Mouse (Mus musculus) kidney, embryonic 14.5 days (tissue): ENCODE measurements around the gene Nudt9. TPM values are rescaled to one million over a fixed set of nuclear protein-coding genes. Genes with fewer than 3 reads are reported as not detected.

Experiments used
- ATAC-seq: fragments of 200-750 bp; cut with Nextera tagmentation; 2 replicates; pipeline ENCODE4 v1.8.0; 2017; ENCODE audit warnings: moderate number of reproducible peaks, mild to moderate bottlenecking, moderate TSS enrichment, moderate library complexity; ENCODE audit not compliant: low FRiP score, low TSS enrichment
- H3K27ac ChIP-seq: fragments of 300-500 bp; sonication (generic); 2 replicates; pipeline ENCODE4 v1.5.1; 2014; ENCODE audit warnings: low read depth, mild to moderate bottlenecking, low read length, moderate library complexity, mixed read lengths
- H3K27me3 ChIP-seq: fragments of 300-500 bp; sonication (generic); 2 replicates; pipeline ENCODE4 v1.6.1; 2014; ENCODE audit warnings: mild to moderate bottlenecking, low read length; ENCODE audit not compliant: control insufficient read depth, insufficient read depth
- H3K36me3 ChIP-seq: fragments of 300-500 bp; sonication (generic); 2 replicates; pipeline ENCODE4 v1.6.1; 2014; ENCODE audit warnings: low read length, mixed read lengths; ENCODE audit not compliant: control insufficient read depth, insufficient read depth
- H3K4me1 ChIP-seq: fragments of 300-500 bp; sonication (generic); 2 replicates; pipeline ENCODE4 v1.6.1; 2014; ENCODE audit warnings: low read length, mixed read lengths; ENCODE audit not compliant: control insufficient read depth, insufficient read depth
- H3K4me2 ChIP-seq: fragments of 300-500 bp; sonication (generic); replicated peaks from 2 replicates; pipeline ENCODE4 v1.6.1; 2014; ENCODE audit warnings: low read depth, mild to moderate bottlenecking, low read length
- H3K4me3 ChIP-seq: fragments of 300-500 bp; sonication (generic); 2 replicates; pipeline ENCODE4 v1.5.1; 2014; ENCODE audit warnings: mild to moderate bottlenecking, low read length
- H3K9ac ChIP-seq: fragments of 300-500 bp; sonication (generic); 2 replicates; pipeline ENCODE4 v1.6.1; 2014; ENCODE audit warnings: low read depth, mild to moderate bottlenecking, low read length, moderate library complexity
- H3K9me3 ChIP-seq: fragments of 300-500 bp; sonication (generic); 2 replicates; pipeline ENCODE4 v1.6.1; 2016; ENCODE audit warnings: low read length; ENCODE audit not compliant: control insufficient read depth
- WGBS: fragments of 180-500 bp; shearing (Covaris S2); extraction: QIAGEN DNeasy Blood & Tissue Kit; methylation state at CpG from one replicate; pipeline ENCODE4 v1.1.7; 2014; 5-methylcytosine and 5-hydroxymethylcytosine counted together
- polyA plus RNA-seq: library from polyadenylated mRNA; unstranded; fragments of >200 nt; fragmentation: Nextera tagmentation; extraction: Ambion mirVana; gene quantifications from 2 replicates; pipeline ENCODE4 v1.2.1, GENCODE M21; 2014

Nudt9 gene
- polyA plus RNA-seq, 1 experiment from 2014 or later, result 58.1 TPM

- WGBS, result 33% methylated on average over 4 of the region's 4 CpGs
- Histone ChIP-seq H3K9me3 (no peaks in the 10 kb centered on the region), H3K36me3 (peaks cover 20% of the 10 kb centered on the region), H3K27ac (no peak overlapping the region), H3K4me3 (peak overlapping the region; percentile 81; the same call in 1 of the 2 replicates), H3K4me2 (peak overlapping the region; percentile 78), H3K9ac (peak overlapping the region; percentile 86; the same call in 1 of the 2 replicates), H3K4me1 (peaks cover 9% of the 10 kb centered on the region; the same call in 1 of the 2 replicates), H3K27me3 (no peaks in the 10 kb centered on the region)
- ATAC-seq, result no peak
These were observed 2.0 kb downstream of the Nudt9 start for GRCm38 (mm10) chr5:104048139-104048538.

DNA sequence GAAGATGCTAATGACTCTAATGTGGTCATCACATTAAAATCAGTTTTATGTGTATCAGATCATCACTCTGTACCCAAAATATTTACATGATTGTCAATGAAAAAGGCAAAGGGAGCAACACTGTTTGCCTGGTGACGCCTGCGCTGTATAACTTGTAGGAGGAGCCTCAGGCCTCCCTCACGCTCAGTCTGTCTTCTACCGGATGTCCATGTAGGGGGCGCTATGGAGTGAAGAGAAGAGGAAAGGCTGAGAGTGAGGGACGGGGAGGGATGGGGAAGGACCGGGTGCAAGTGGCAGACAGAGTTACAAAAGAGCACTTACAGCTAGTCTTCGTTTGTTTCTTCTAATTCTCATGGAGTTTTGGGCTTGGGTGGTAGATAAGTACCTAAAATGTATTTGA is 6.8 kb downstream of the Nudt9 start:
- Histone ChIP-seq H3K27me3 (no peaks in the 10 kb centered on the region), H3K4me3 (no peak overlapping the region), H3K9ac (no peak overlapping the region), H3K4me2 (no peak overlapping the region), H3K36me3 (peaks cover 27% of the 10 kb centered on the region), H3K4me1 (0 out of 2 replicates have a peak, but pooled peaks cover 1% of the 10 kb centered on the region), H3K9me3 (no peaks in the 10 kb centered on the region), H3K27ac (no peak overlapping the region)
- no peak for ATAC-seq
- WGBS, result 68% methylated on average over 8 of the region's 8 CpGs

DNA sequence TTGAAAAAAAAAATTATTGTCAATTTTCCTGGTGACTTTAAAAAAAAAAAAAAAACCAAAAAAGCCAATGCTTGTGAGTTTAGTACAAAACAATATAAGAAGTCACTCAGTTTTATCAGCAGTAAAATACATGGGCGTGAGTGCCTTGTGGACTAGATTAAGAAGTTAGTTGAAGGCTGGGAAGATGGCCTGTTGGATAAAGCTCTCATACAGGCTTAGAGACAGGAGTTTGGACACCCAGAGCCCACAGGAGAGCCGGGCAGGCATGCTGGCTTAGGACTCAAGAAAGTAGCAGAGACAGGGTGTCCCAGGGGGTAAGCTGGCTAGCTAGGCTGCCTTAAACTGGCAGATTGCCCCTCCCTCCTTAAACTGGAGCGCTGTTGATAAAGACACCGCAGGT is 8.8 kb downstream of the Nudt9 start:
- H3K36me3 ChIP-seq, result peaks cover 29% of the 10 kb centered on the region
- H3K27ac ChIP-seq, result no peak overlapping the region
- H3K9me3 ChIP-seq, result no peaks in the 10 kb centered on the region
- no peak overlapping the region for H3K4me2 ChIP-seq
- H3K4me3 ChIP-seq, result no peak overlapping the region
- WGBS, result 94% methylated on average over 4 of the region's 4 CpGs
- H3K27me3 ChIP-seq, result no peaks in the 10 kb centered on the region
- peaks cover 6% of the 10 kb centered on the region; the same call in 1 of the 2 replicates for H3K4me1 ChIP-seq
- ATAC-seq, result no peak
- no peak overlapping the region for H3K9ac ChIP-seq

- Histone ChIP-seq H3K9ac (no peak overlapping the region), H3K36me3 (peaks cover 26% of the 10 kb centered on the region), H3K27me3 (no peaks in the 10 kb centered on the region), H3K4me2 (no peak overlapping the region), H3K9me3 (no peaks in the 10 kb centered on the region), H3K27ac (no peak overlapping the region), H3K4me1 (peaks cover 6% of the 10 kb centered on the region; the same call in 1 of the 2 replicates), H3K4me3 (no peak overlapping the region)
- no peak for ATAC-seq
- 90% methylated on average over 4 of the region's 4 CpGs for WGBS
These were observed 9.7 kb downstream of the Nudt9 start for GRCm38 (mm10) chr5:104055816-104056215.

- H3K9me3 ChIP-seq, result no peaks in the 10 kb centered on the region
- H3K4me3 ChIP-seq, result no peak overlapping the region
- no peak for ATAC-seq
- no peak overlapping the region for H3K27ac ChIP-seq
- H3K27me3 ChIP-seq, result no peaks in the 10 kb centered on the region
- peaks cover 26% of the 10 kb centered on the region for H3K36me3 ChIP-seq
- no peak overlapping the region for H3K4me2 ChIP-seq
- H3K4me1 ChIP-seq, result peaks cover 6% of the 10 kb centered on the region; the same call in 1 of the 2 replicates
- WGBS, result 89% methylated on average over 7 of the region's 7 CpGs
- H3K9ac ChIP-seq, result no peak overlapping the region
These were observed 10.2 kb downstream of the Nudt9 start for GRCm38 (mm10) chr5:104056295-104056694.

- peaks cover 6% of the 10 kb centered on the region; the same call in 1 of the 2 replicates for H3K4me1 ChIP-seq
- no peak for ATAC-seq
- no peaks in the 10 kb centered on the region for H3K9me3 ChIP-seq
- no peak overlapping the region for H3K4me3 ChIP-seq
- H3K36me3 ChIP-seq, result peaks cover 23% of the 10 kb centered on the region
- H3K9ac ChIP-seq, result no peak overlapping the region
- H3K27ac ChIP-seq, result no peak overlapping the region
- H3K4me2 ChIP-seq, result no peak overlapping the region
- H3K27me3 ChIP-seq, result no peaks in the 10 kb centered on the region
- WGBS, result 67% methylated on average over 15 of the region's 15 CpGs
These were observed 11.9 kb downstream of the Nudt9 start for GRCm38 (mm10) chr5:104058021-104058420.

GRCm38 (mm10) chr5:104059628-104060027 is 13.5 kb downstream of the Nudt9 start:
- WGBS, result 35% methylated on average over 9 of the region's 9 CpGs
- Histone ChIP-seq H3K9ac (no peak overlapping the region), H3K27ac (0 out of 2 replicates have a peak overlapping the region, but pooled peaks have one; percentile 30), H3K4me1 (peaks cover 6% of the 10 kb centered on the region; the same call in 1 of the 2 replicates), H3K27me3 (no peaks in the 10 kb centered on the region), H3K4me3 (no peak overlapping the region), H3K36me3 (peaks cover 29% of the 10 kb centered on the region), H3K9me3 (no peaks in the 10 kb centered on the region), H3K4me2 (no peak overlapping the region)
- peak; percentile 84; the same call in 1 of the 2 replicates for ATAC-seq

DNA sequence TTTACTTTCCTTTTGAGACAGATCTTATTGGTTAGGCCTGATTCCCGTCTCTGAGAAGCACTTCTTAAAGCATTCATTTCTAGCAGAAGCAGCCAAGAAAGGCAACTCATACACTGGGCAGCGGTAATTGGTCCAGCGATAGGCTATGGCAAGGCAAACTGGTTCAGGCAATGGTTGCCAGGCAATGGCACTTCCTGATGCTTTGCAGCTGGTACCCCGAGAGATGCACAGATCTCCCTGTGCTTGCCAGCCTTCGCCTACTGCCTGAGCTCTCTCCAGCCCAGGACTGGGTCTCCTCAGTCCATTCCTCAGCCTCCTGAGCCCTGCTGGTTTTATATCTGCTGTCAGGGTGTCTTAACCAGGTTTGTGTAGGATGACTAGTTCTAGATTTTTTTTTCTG is 14.3 kb downstream of the Nudt9 start:
- H3K36me3 ChIP-seq, result peaks cover 31% of the 10 kb centered on the region

DNA sequence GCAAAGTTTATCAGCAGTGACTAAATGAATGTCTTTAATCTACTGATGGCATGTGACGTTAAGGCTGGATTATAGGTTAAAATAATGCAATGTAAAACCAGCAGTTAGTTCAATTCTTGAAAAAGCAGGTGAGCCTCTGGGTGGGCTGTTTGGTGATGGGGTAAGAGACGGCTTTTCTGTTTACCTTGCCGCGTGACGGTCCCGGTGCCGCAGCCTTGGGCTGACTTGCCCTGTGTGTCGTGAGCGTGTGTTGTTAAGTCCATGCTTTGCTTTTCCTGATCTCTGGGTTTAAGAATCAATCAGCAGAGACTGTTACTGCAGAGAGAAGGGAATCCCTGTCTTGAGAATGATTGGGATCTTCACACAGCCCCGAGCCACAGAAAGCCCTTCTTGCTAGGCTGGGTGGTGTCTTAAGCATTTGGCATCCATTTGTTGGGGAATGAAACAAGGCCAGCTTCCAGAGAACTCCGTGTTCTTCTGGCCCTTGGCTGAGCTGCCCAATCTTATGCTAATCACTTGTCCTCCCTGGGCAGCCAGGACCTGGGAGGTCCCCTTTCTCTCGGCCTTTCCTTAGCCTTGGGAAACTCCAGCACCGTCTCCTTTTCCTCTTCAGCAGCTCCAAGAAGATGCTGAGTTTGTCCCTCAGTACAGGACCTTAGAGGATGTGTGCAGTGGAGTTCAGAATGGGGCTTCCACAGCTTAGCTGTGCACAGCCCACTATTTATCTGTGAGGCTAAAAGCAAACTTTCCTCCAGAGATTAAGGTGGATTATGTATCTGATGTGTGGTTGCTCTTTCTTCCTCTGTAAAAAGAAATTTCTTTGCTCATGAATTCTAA is 16.0 kb downstream of the Nudt9 start:
- ATAC-seq, result no peak
- H3K4me2 ChIP-seq, result no peak overlapping the region
- peaks cover 27% of the 10 kb centered on the region for H3K36me3 ChIP-seq
- H3K4me3 ChIP-seq, result no peak overlapping the region
- H3K27ac ChIP-seq, result no peak overlapping the region
- H3K27me3 ChIP-seq, result no peaks in the 10 kb centered on the region
- peaks cover 6% of the 10 kb centered on the region; the same call in 1 of the 2 replicates for H3K4me1 ChIP-seq
- 87% methylated on average over 13 of the region's 13 CpGs for WGBS
- no peaks in the 10 kb centered on the region for H3K9me3 ChIP-seq
- no peak overlapping the region for H3K9ac ChIP-seq

More for the DNA sequence above, 14.3 kb downstream of the Nudt9 start:
- no peak overlapping the region for H3K9ac ChIP-seq
- no peak overlapping the region for H3K4me3 ChIP-seq
- H3K9me3 ChIP-seq, result no peaks in the 10 kb centered on the region
- 84% methylated on average over 5 of the region's 5 CpGs for WGBS
- no peak overlapping the region for H3K4me2 ChIP-seq
- H3K4me1 ChIP-seq, result peaks cover 6% of the 10 kb centered on the region; the same call in 1 of the 2 replicates
- no peak overlapping the region for H3K27ac ChIP-seq
- H3K27me3 ChIP-seq, result no peaks in the 10 kb centered on the region
- ATAC-seq, result no peak
